Mouse (Mus musculus): ENCODE measurements around the gene Vps26c. TPM values are rescaled to one million over a fixed set of nuclear protein-coding genes. Genes with fewer than 3 reads are reported as not detected.

Gene Vps26c
- polyA plus RNA-seq (2015; fragmentation: Nextera tagmentation; extraction: Ambion mirVana): 42.3 and 48.9 TPM in 2 replicates

- peak; percentile 97 for DNase-seq (ENCODE audit: low spot score)
- under 1% methylated on average over 92 of the region's 93 CpGs for WGBS
Observed at GRCm38 (mm10) chr16:94526344-94527151, at the start of gene Vps26c. Gene Vps26c (minus strand): TSS chr16:94526830.

GRCm38 (mm10) chr16:94575757-94576156, 49.1 kb upstream of the Vps26c start:
- DNase-seq (ENCODE audit: low spot score) (peak; percentile 58), ATAC-seq (replicated peaks; ENCODE audit: low FRiP score, low read depth) (no peak)
- no peaks in the 10 kb centered on the region for H3K27me3 ChIP-seq (ENCODE audit: insufficient read depth, low read length)
- H3K9ac ChIP-seq (ENCODE audit: low read depth, low read length): no peak overlapping the region
- H3K4me1 ChIP-seq (replicated peaks; ENCODE audit: insufficient read depth, low read length): peaks cover 42% of the 10 kb centered on the region
- 0 out of 2 replicates have a peak overlapping the region, but pooled peaks have one; percentile 36 for H3K27ac ChIP-seq
- no peak overlapping the region for H3K4me3 ChIP-seq (replicated peaks; ENCODE audit: low read depth, low read length)
- 35% methylated on average over 5 of the region's 5 CpGs for WGBS
- no peaks in the 10 kb centered on the region for H3K9me3 ChIP-seq (replicated peaks; ENCODE audit: low read length)
- H3K36me3 ChIP-seq (ENCODE audit: insufficient read depth, low read length): no peaks in the 10 kb centered on the region
- H3K4me2 ChIP-seq (ENCODE audit: low read length): no peak overlapping the region
- no peak for TF ChIP-seq CTCF (IDR thresholded peaks at IDR 0.05; ENCODE audit: low read depth)

More at GRCm38 (mm10) chr16:94526344-94527151, at the start of gene Vps26c:
- H3K4me3 ChIP-seq (replicated peaks; ENCODE audit: low read depth, low read length): peak within 1 kb of the TSS; percentile 79
- peak within 1 kb of the TSS; percentile 67 for H3K4me2 ChIP-seq (ENCODE audit: low read length)
- peak within 1 kb of the TSS; percentile 98 for H3K27ac ChIP-seq
- peaks cover 12% of the 10 kb centered on the region for H3K4me1 ChIP-seq (replicated peaks; ENCODE audit: insufficient read depth, low read length)
- no peaks in the 10 kb centered on the region for H3K36me3 ChIP-seq (ENCODE audit: insufficient read depth, low read length)
- ATAC-seq (replicated peaks; ENCODE audit: low FRiP score, low read depth): peak; percentile 94
- H3K9me3 ChIP-seq (replicated peaks; ENCODE audit: low read length): no peaks in the 10 kb centered on the region
- no peaks in the 10 kb centered on the region for H3K27me3 ChIP-seq (ENCODE audit: insufficient read depth, low read length)
- peak within 1 kb of the TSS; percentile 81 for H3K9ac ChIP-seq (ENCODE audit: low read depth, low read length)
- TF ChIP-seq CTCF (IDR thresholded peaks at IDR 0.05; ENCODE audit: low read depth): peak; percentile 28; the same call in 1 of the 2 replicates

- no peak for ATAC-seq (replicated peaks; ENCODE audit: low FRiP score, low read depth)
- no peak for TF ChIP-seq CTCF (IDR thresholded peaks at IDR 0.05; ENCODE audit: low read depth)
- DNase-seq (ENCODE audit: low spot score): no peak
- Histone ChIP-seq H3K9ac (ENCODE audit: low read depth, low read length) (no peak overlapping the region), H3K4me3 (replicated peaks; ENCODE audit: low read depth, low read length) (no peak overlapping the region), H3K27ac (no peak overlapping the region), H3K4me1 (replicated peaks; ENCODE audit: insufficient read depth, low read length) (peaks cover 37% of the 10 kb centered on the region), H3K36me3 (ENCODE audit: insufficient read depth, low read length) (no peaks in the 10 kb centered on the region), H3K9me3 (replicated peaks; ENCODE audit: low read length) (no peaks in the 10 kb centered on the region), H3K27me3 (ENCODE audit: insufficient read depth, low read length) (no peaks in the 10 kb centered on the region), H3K4me2 (ENCODE audit: low read length) (no peak overlapping the region)
Observed at GRCm38 (mm10) chr16:94574718-94575094, 48.1 kb upstream of the Vps26c start.

GRCm38 (mm10) chr16:94574025-94574717, 47.5 kb upstream of the Vps26c start:
- Histone ChIP-seq H3K9ac (ENCODE audit: low read depth, low read length) (no peak overlapping the region), H3K27ac (no peak overlapping the region), H3K4me1 (replicated peaks; ENCODE audit: insufficient read depth, low read length) (peaks cover 37% of the 10 kb centered on the region), H3K4me3 (replicated peaks; ENCODE audit: low read depth, low read length) (no peak overlapping the region), H3K27me3 (ENCODE audit: insufficient read depth, low read length) (no peaks in the 10 kb centered on the region), H3K9me3 (replicated peaks; ENCODE audit: low read length) (no peaks in the 10 kb centered on the region), H3K4me2 (ENCODE audit: low read length) (no peak overlapping the region), H3K36me3 (ENCODE audit: insufficient read depth, low read length) (no peaks in the 10 kb centered on the region)
- TF ChIP-seq CTCF (IDR thresholded peaks at IDR 0.05; ENCODE audit: low read depth): no peak
- ATAC-seq (replicated peaks; ENCODE audit: low FRiP score, low read depth) (no peak), DNase-seq (ENCODE audit: low spot score) (no peak)
- WGBS: 74% methylated on average over 3 of the region's 3 CpGs

- 19% methylated on average over 2 of the region's 2 CpGs for WGBS
- no peak overlapping the region for H3K27ac ChIP-seq
- H3K27me3 ChIP-seq (ENCODE audit: insufficient read depth, low read length): no peaks in the 10 kb centered on the region
- H3K4me3 ChIP-seq (replicated peaks; ENCODE audit: low read depth, low read length): no peak overlapping the region
- peak overlapping the region; percentile 42 for H3K4me2 ChIP-seq (ENCODE audit: low read length)
- H3K9ac ChIP-seq (ENCODE audit: low read depth, low read length): no peak overlapping the region
- ATAC-seq (replicated peaks; ENCODE audit: low FRiP score, low read depth) (no peak), DNase-seq (ENCODE audit: low spot score) (no peak)
- no peaks in the 10 kb centered on the region for H3K9me3 ChIP-seq (replicated peaks; ENCODE audit: low read length)
- H3K36me3 ChIP-seq (ENCODE audit: insufficient read depth, low read length): no peaks in the 10 kb centered on the region
- no peak for TF ChIP-seq CTCF (IDR thresholded peaks at IDR 0.05; ENCODE audit: low read depth)
- peaks cover 30% of the 10 kb centered on the region for H3K4me1 ChIP-seq (replicated peaks; ENCODE audit: insufficient read depth, low read length)
Observed at GRCm38 (mm10) chr16:94572422-94572821, 45.8 kb upstream of the Vps26c start.

GRCm38 (mm10) chr16:94571111-94571993, 44.7 kb upstream of the Vps26c start:
- WGBS: 17% methylated on average over 10 of the region's 10 CpGs
- Histone ChIP-seq H3K4me3 (replicated peaks; ENCODE audit: low read depth, low read length) (peak overlapping the region; percentile 92), H3K4me1 (replicated peaks; ENCODE audit: insufficient read depth, low read length) (peaks cover 30% of the 10 kb centered on the region), H3K36me3 (ENCODE audit: insufficient read depth, low read length) (no peaks in the 10 kb centered on the region), H3K4me2 (ENCODE audit: low read length) (peak overlapping the region; percentile 60), H3K9ac (ENCODE audit: low read depth, low read length) (peak overlapping the region; percentile 100), H3K27me3 (ENCODE audit: insufficient read depth, low read length) (no peaks in the 10 kb centered on the region), H3K9me3 (replicated peaks; ENCODE audit: low read length) (no peaks in the 10 kb centered on the region), H3K27ac (peak overlapping the region; percentile 100)
- peak; percentile 46 for DNase-seq (ENCODE audit: low spot score)
- TF ChIP-seq CTCF (IDR thresholded peaks at IDR 0.05; ENCODE audit: low read depth): no peak
- ATAC-seq (replicated peaks; ENCODE audit: low FRiP score, low read depth): no peak
